Mouse (Mus musculus) midbrain, embryonic 12.5 days (tissue): Measurements from ENCODE around the gene Ubl7. TPM values are rescaled to one million over a fixed set of nuclear protein-coding genes. Genes with fewer than 3 reads are reported as not detected.
A peak's percentile ranks its signal among the peaks of the same experiment; 100 is the strongest.

Experiments used
- ATAC-seq: fragments of 200-750 bp; cut with Nextera tagmentation; 2 replicates; pipeline ENCODE4 v1.8.0; 2017; ENCODE audit warnings: low read depth, moderate TSS enrichment, moderate library complexity; ENCODE audit not compliant: low FRiP score
- H3K27ac ChIP-seq: fragments of 300-500 bp; sonication (generic); replicated peaks from 2 replicates; pipeline ENCODE4 v1.5.1; 2016; ENCODE audit warnings: mild to moderate bottlenecking
- H3K27me3 ChIP-seq: fragments of 300-500 bp; sonication (generic); 2 replicates; pipeline ENCODE4 v1.6.1; 2016; ENCODE audit warnings: mild to moderate bottlenecking
- H3K36me3 ChIP-seq: fragments of 300-500 bp; sonication (generic); 2 replicates; pipeline ENCODE4 v1.6.1; 2016
- H3K4me1 ChIP-seq: fragments of 300-500 bp; sonication (generic); 2 replicates; pipeline ENCODE4 v1.6.1; 2016
- H3K4me2 ChIP-seq: fragments of 300-500 bp; sonication (generic); replicated peaks from 2 replicates; pipeline ENCODE4 v1.6.1; 2016; ENCODE audit warnings: mild to moderate bottlenecking, moderate library complexity
- H3K4me3 ChIP-seq: fragments of 300-500 bp; sonication (generic); 2 replicates; pipeline ENCODE4 v1.5.1; 2016; ENCODE audit warnings: mild to moderate bottlenecking
- H3K9ac ChIP-seq: fragments of 300-500 bp; sonication (generic); replicated peaks from 2 replicates; pipeline ENCODE4 v1.6.1; 2016; ENCODE audit warnings: mild to moderate bottlenecking, moderate library complexity
- H3K9me3 ChIP-seq: fragments of 300-500 bp; sonication (generic); 2 replicates; pipeline ENCODE4 v1.6.1; 2016; ENCODE audit warnings: mild to moderate bottlenecking
- WGBS: fragments of 180-500 bp; shearing (Covaris S2); methylation state at CpG from one replicate; pipeline ENCODE4 v1.1.7; 2016; 5-methylcytosine and 5-hydroxymethylcytosine counted together
- polyA plus RNA-seq: library from polyadenylated mRNA; unstranded; fragments of >200 nt; fragmentation: Nextera tagmentation; extraction: Ambion mirVana; gene quantifications from 2 replicates; pipeline ENCODE4 v1.2.1, GENCODE M21; 2016

Gene Ubl7
- polyA plus RNA-seq, 1 experiment from 2014 or later = 144 TPM

DNA sequence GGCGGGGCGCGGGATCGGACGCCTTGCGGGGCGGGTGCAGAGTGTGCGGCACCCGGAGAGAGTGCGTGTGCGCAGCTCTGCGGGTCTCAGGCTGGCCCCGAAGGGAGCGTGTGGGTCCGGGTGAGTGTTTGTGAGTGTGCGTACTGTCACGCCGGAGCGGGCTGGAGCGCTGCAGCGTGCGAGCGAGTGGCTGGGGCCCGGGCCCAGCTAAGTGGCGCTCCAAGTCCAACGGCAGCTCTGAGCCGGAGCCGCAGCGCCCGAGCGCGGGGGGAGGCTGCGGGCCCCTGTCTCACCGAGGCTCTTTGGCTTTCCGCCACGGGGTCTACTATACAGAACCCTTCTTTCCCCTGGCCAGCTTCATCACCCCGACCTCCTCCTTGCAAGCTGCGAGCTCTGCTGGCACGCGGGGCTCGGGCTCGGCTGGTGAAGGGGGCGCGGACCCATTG lies 29.6 kb downstream of the Ubl7 start:
- no peaks in the 10 kb centered on the region for H3K36me3 ChIP-seq
- peaks cover 75% of the 10 kb centered on the region for H3K27me3 ChIP-seq
- peak overlapping the region; percentile 97 for H3K4me2 ChIP-seq
- H3K4me1 ChIP-seq = peaks cover 30% of the 10 kb centered on the region
- no peaks in the 10 kb centered on the region for H3K9me3 ChIP-seq
- peak overlapping the region; percentile 89 for H3K27ac ChIP-seq
- WGBS = under 1% methylated on average over 44 of the region's 44 CpGs
- peak overlapping the region; percentile 74 for H3K9ac ChIP-seq
- peak overlapping the region; percentile 77 for H3K4me3 ChIP-seq
- ATAC-seq = peak; percentile 68

DNA sequence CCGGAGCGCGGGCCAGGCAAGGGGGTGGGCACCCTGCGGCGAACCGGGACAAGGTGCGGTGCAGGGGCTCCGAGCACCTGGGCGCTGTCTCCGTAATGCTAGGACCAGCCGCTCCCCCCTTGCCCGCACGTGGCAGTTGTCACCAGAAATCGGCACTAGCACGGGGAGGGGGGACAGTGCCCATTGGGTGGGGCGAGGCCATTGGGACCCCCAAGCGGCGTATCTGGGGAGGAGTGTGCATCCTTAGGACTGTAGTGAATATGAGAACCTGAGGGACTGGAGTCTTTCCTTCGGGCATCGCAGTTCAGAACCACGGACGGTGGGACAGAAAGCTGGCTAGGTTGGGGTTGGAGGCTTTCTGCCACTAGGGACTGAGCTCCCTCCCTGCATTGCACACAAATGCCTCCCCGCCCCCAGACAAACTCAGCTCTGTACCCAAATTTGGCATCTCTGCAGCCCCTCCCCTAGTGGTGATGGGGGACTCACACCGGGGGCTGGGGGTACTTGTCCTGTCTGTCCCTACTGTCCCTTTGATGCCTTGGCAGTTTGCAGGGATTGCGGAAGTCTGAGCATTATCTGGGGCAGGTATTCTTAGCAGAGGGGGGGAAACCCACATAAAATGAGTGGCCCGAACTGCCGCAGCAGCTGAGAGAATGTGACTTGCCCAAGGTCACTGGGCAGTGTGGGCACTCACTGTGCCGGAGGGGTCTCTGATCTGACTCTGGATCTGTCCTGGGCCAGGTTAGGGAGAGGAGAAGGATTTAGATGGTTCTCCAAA lies 30.3 kb downstream of the Ubl7 start:
- H3K27me3 ChIP-seq = peaks cover 79% of the 10 kb centered on the region
- 8% methylated on average over 25 of the region's 28 CpGs for WGBS
- peak overlapping the region; percentile 89 for H3K27ac ChIP-seq
- H3K9me3 ChIP-seq = no peaks in the 10 kb centered on the region
- H3K9ac ChIP-seq = peak overlapping the region; percentile 74
- peak overlapping the region; percentile 77 for H3K4me3 ChIP-seq
- peak overlapping the region; percentile 97 for H3K4me2 ChIP-seq
- H3K4me1 ChIP-seq = peaks cover 37% of the 10 kb centered on the region
- no peaks in the 10 kb centered on the region for H3K36me3 ChIP-seq
- peak; percentile 23; the same call in 1 of the 2 replicates for ATAC-seq

DNA sequence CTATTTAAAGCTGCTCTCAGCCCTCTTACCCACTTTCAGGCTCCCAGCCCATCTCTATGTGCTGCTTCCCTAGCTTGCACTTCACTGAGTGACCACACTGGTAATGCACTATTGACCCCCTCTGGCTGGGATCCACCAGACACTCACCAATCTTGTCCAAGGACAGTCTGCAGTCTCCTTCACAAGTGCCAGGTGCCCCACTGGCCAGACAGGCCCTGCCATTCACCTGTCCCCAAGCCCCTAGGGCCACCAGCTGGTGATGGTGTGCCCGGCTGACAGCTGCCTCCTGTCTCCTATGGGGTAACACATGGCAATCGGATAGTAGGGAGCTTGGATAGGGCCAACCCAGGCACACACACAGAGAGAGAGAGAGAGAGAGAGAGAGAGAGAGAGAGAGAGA lies 31.3 kb downstream of the Ubl7 start:
- Histone ChIP-seq H3K27me3 (peaks cover 83% of the 10 kb centered on the region), H3K9me3 (no peaks in the 10 kb centered on the region), H3K4me3 (peak overlapping the region; percentile 77; the same call in 1 of the 2 replicates), H3K27ac (no peak overlapping the region), H3K4me1 (peaks cover 40% of the 10 kb centered on the region), H3K9ac (no peak overlapping the region), H3K4me2 (peak overlapping the region; percentile 97), H3K36me3 (no peaks in the 10 kb centered on the region)
- 71% methylated on average over 2 of the region's 2 CpGs for WGBS
- ATAC-seq = no peak

DNA sequence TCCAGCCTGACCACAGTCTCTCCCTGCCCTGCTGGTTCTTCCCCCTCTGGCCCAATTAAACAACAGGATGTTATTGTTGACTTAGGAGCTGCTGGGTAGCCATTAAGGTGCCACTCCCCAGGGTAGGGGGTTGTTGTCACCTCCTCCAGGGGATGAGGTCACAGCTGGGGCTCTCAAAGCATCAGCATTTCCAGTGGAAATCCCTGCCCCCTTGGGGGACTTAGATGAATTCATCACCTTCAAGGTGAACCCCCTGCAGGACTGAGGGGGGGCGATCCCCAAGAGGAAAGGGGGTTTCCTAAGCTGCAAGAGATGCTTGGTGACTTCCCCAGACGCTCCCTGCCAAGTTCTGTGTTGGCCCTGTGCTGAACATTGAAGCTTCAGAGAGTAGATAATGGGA lies 32.3 kb downstream of the Ubl7 start:
- Histone ChIP-seq H3K27me3 (peaks cover 83% of the 10 kb centered on the region), H3K36me3 (no peaks in the 10 kb centered on the region), H3K4me2 (no peak overlapping the region), H3K4me3 (no peak overlapping the region), H3K9ac (no peak overlapping the region), H3K4me1 (peaks cover 40% of the 10 kb centered on the region), H3K27ac (no peak overlapping the region), H3K9me3 (no peaks in the 10 kb centered on the region)
- no peak for ATAC-seq
- WGBS = 34% methylated on average over 2 of the region's 2 CpGs

DNA sequence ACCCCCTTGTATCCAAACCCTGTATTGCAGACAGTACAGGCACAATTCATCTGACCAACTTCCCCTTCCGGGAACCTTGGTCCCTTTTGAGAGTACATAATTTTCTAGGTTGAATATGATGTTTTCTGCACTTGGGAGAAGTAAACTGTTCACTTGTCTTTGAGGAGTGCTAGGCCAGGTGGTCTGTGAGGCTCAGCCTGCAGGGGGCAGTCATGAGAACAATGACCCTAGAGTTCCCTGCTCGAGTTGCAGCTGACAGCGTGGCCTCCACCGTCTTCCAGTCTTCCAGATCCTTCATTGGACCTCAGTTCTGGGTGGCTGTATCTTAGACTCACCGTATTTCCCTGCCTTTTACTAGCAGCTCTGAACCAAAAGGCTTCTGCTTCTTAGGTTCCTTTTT lies 33.8 kb downstream of the Ubl7 start:
- peaks cover 84% of the 10 kb centered on the region for H3K27me3 ChIP-seq
- H3K9me3 ChIP-seq = no peaks in the 10 kb centered on the region
- no peak overlapping the region for H3K4me3 ChIP-seq
- no peak for ATAC-seq
- peaks cover 36% of the 10 kb centered on the region for H3K4me1 ChIP-seq
- no peak overlapping the region for H3K9ac ChIP-seq
- no peak overlapping the region for H3K27ac ChIP-seq
- no peaks in the 10 kb centered on the region for H3K36me3 ChIP-seq
- no peak overlapping the region for H3K4me2 ChIP-seq
- 32% methylated on average over 5 of the region's 5 CpGs for WGBS

DNA sequence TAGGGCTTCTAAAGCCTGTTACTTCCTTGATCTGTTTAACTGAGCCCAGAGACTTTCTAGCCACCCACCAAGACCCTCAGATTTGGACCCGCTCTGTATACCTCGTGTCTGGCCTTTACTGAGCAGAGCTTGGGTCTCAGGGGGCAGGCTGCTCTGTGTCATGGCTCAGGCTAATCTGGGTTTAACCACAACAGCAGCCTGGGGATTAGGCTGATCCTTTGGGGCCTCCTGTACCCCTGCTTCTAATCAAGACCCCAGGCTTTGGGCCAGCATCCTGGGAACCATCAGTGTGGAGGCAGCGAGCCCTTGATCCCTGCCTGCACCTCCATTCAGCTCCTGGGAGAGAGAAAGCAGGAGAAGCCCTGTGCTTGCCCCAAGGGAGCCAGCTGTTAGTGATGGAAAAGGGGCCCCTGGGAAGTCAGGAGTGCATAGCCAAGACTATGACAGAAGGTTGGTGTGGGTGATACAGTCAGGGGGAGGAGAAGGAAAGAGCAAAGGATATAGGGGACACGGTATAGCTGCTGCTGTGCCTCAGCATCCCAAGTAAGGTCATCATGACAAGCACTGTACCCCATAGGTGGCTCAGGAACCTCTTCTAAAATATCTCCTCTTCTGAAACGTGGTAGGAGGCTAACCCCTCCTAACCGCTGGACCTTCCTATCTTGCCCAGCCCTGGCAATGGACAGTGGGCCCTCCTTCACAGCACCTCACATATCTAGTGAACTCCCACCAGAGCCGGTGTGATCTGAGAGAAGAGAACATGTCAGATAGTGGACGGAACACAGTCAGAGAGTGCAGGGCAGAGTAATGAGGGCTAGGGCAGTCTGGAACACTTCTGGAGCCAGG lies 35.2 kb downstream of the Ubl7 start:
- ATAC-seq = no peak
- H3K4me2 ChIP-seq = no peak overlapping the region
- H3K9me3 ChIP-seq = no peaks in the 10 kb centered on the region
- WGBS = 50% methylated on average over 8 of the region's 8 CpGs
- no peak overlapping the region for H3K27ac ChIP-seq
- no peaks in the 10 kb centered on the region for H3K36me3 ChIP-seq
- H3K27me3 ChIP-seq = peaks cover 83% of the 10 kb centered on the region
- H3K9ac ChIP-seq = no peak overlapping the region
- H3K4me1 ChIP-seq = peaks cover 44% of the 10 kb centered on the region
- no peak overlapping the region for H3K4me3 ChIP-seq

DNA sequence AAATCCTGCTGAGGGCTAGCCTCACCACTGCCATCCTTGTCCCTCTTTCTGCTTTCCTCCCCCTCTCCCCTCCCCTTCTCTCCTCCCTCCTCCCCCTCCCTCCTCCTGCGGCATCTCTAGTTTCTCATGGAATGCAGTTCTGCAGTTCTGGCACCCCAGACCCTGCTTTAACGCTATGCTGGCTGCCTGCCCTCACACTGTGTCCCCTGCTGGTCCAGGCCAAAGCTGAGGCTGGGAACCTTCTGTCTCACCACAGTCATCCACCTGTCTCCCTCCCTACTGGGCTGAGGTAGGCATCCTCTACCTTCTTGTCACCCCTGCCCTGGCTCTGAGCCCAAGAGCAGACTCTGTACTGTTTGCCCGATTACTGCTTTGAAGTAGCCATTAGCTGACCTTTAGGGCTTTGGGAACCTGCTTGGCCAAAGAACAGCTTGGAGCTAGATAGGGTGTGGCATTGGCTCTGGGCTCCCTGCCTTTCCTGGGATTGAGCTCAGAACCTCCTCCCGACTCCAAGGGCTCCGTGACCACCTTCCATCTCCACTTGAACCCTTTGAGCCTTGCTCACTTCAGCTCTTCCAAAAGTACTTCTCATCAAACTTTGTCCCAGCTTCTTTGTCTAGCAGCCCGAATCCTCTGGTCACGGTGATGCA lies 36.7 kb downstream of the Ubl7 start:
- Histone ChIP-seq H3K27me3 (peaks cover 77% of the 10 kb centered on the region), H3K9me3 (no peaks in the 10 kb centered on the region), H3K36me3 (no peaks in the 10 kb centered on the region), H3K9ac (no peak overlapping the region), H3K4me1 (peaks cover 38% of the 10 kb centered on the region), H3K4me3 (no peak overlapping the region), H3K27ac (no peak overlapping the region), H3K4me2 (no peak overlapping the region)
- no peak for ATAC-seq
- WGBS = 62% methylated on average over 7 of the region's 7 CpGs

DNA sequence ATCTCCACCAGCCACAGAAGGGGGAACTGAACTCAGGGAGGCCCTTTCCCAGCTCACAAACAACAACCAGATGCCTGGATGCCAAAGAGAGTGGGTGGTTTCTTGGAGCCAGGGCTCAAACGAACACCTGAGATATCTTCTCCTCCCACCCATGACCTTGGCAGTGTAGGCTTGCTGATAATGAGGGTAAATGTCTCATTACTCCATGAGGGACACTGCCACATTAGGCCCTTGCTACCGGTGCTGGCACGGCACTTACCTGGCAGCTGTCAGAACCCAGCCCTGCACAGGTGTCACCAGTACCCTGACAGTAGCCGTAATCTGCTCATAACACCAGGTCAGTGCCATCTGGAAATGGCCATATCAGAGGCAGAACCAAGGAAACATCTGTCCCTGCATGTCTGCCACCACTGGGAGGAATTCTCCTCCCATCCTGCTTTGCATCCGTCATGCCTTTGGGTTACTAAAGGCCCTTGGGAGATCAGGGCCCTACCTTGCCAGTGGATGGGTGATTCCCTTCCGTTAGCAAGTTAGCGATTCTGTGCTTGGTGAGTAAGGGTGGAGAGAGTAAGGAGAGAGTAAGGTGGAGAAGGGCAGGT lies 37.7 kb downstream of the Ubl7 start:
- Histone ChIP-seq H3K4me2 (no peak overlapping the region), H3K27ac (no peak overlapping the region), H3K4me1 (peaks cover 34% of the 10 kb centered on the region), H3K9ac (no peak overlapping the region), H3K9me3 (no peaks in the 10 kb centered on the region), H3K4me3 (no peak overlapping the region), H3K36me3 (no peaks in the 10 kb centered on the region), H3K27me3 (peaks cover 68% of the 10 kb centered on the region)
- WGBS = 87% methylated on average over 7 of the region's 7 CpGs
- ATAC-seq = no peak

DNA sequence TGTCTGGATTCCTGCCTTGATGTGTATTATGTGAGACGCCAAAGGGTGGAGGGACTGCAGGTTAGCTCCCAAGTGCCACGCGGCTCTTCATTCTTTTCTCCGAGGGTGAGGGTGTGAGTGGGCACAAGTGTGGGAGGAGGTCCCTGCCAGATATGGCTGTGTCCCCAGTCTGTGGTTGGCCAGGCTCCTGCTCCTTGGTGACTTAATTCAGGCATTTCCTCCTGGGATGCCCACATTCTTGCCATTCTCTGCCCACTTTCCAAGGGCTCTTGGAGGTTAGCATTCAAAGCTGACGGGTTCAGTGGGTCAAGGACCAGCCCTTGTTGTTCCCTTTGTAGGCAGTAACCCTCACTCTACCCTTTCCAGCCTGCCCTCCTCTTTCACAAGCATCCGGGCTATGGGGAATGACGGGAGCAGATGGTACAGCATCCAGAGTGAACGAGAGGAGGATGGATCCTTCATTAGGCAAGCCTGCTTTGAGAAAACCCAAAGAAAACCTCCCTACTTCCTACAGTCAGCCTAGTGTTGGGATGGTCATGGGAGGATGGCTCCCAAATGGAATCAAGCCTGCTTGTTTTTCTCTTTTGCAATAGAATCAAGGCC lies 38.4 kb downstream of the Ubl7 start:
- H3K9me3 ChIP-seq = no peaks in the 10 kb centered on the region
- peaks cover 34% of the 10 kb centered on the region for H3K4me1 ChIP-seq
- no peaks in the 10 kb centered on the region for H3K36me3 ChIP-seq
- peaks cover 60% of the 10 kb centered on the region for H3K27me3 ChIP-seq
- no peak overlapping the region for H3K27ac ChIP-seq
- ATAC-seq = no peak
- no peak overlapping the region for H3K4me3 ChIP-seq
- H3K4me2 ChIP-seq = no peak overlapping the region
- H3K9ac ChIP-seq = no peak overlapping the region
- WGBS = 81% methylated on average over 8 of the region's 8 CpGs

DNA sequence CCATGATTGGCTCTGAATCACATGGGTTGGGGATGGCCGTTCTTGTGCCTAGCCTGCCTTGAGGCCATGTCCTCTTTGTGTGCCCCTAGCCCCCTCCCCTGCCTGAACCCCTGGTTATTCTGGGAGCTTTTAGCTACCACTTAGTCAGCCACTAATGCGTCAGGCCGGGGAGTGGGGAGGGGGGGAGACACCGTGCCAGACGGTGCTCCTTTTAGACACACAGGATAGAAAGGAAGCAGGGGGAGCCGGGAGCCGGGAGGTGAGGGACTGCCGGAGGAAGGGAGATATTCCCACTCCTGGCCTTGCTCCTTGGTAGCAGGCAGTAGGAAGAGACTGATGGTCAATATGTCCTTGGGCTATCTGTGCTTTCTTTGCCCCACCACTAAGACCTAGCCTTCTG lies 39.1 kb downstream of the Ubl7 start:
- H3K36me3 ChIP-seq = no peaks in the 10 kb centered on the region
- H3K27ac ChIP-seq = no peak overlapping the region
- ATAC-seq = no peak
- peaks cover 34% of the 10 kb centered on the region for H3K4me1 ChIP-seq
- H3K4me3 ChIP-seq = no peak overlapping the region
- H3K9me3 ChIP-seq = no peaks in the 10 kb centered on the region
- whole genome bisulfite sequencing = 53% methylated on average over 8 of the region's 8 CpGs
- no peak overlapping the region for H3K4me2 ChIP-seq
- H3K9ac ChIP-seq = no peak overlapping the region
- peaks cover 53% of the 10 kb centered on the region for H3K27me3 ChIP-seq

DNA sequence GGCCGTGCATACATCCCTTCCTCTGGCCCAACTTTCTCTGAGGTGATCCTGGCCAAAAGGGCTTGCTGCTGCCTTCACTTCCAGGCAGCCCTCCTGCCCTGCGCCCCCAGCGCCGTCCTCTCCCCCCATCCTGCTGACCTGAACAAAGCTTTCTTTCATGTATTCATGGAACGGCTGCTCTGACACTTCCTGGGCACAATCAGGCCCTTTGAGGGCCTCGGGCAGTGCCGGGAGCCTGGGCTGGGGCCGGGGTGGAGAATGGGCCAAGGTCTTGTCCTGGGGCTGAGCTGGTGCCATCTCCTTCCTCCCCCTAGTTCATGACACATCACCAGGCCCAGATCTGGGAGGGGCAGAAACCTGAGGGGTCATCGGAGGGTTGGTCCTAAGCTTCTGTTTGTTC lies 39.7 kb downstream of the Ubl7 start:
- Histone ChIP-seq H3K27ac (no peak overlapping the region), H3K4me2 (no peak overlapping the region), H3K9ac (no peak overlapping the region; the same call in 1 of the 2 replicates)

More for the DNA sequence above, 39.7 kb downstream of the Ubl7 start:
- Histone ChIP-seq H3K4me3 (no peak overlapping the region), H3K9me3 (no peaks in the 10 kb centered on the region), H3K4me1 (peaks cover 29% of the 10 kb centered on the region), H3K36me3 (peaks cover 2% of the 10 kb centered on the region; the same call in 1 of the 2 replicates), H3K27me3 (peaks cover 47% of the 10 kb centered on the region; the same call in 1 of the 2 replicates)
- ATAC-seq = no peak
- 35% methylated on average over 9 of the region's 9 CpGs for WGBS
